Mouse (Mus musculus) stomach, embryonic 16.5 days (tissue): ENCODE results near the gene Sgms2. TPM values are rescaled to one million over a fixed set of nuclear protein-coding genes. Genes with fewer than 3 reads are reported as not detected.

Source experiments
- ATAC-seq: fragments of 200-750 bp; cut with Nextera tagmentation; 2 replicates; pipeline ENCODE4 v1.8.0; 2017; ENCODE audit warnings: moderate number of reproducible peaks, moderate TSS enrichment; ENCODE audit not compliant: insufficient read depth, low FRiP score
- H3K27ac ChIP-seq: fragments of 300-500 bp; sonication (generic); 2 replicates; pipeline ENCODE4 v1.5.1; 2014; ENCODE audit warnings: low read length
- H3K27me3 ChIP-seq: fragments of 300-500 bp; sonication (generic); 2 replicates; pipeline ENCODE4 v1.6.1; 2014; ENCODE audit warnings: low read length, control low read depth, mixed read lengths; ENCODE audit not compliant: control insufficient read depth, insufficient read depth
- H3K36me3 ChIP-seq: fragments of 300-500 bp; sonication (generic); 2 replicates; pipeline ENCODE4 v1.6.1; 2014; ENCODE audit warnings: low read length; ENCODE audit not compliant: control insufficient read depth, insufficient read depth
- H3K4me1 ChIP-seq: fragments of 300-500 bp; sonication (generic); 2 replicates; pipeline ENCODE4 v1.6.1; 2014; ENCODE audit warnings: low read length, control low read depth, mixed read lengths; ENCODE audit not compliant: control insufficient read depth, insufficient read depth
- H3K4me2 ChIP-seq: fragments of 300-500 bp; sonication (generic); 2 replicates; pipeline ENCODE4 v1.6.1; 2014; ENCODE audit warnings: low read depth, low read length, mixed read lengths
- H3K4me3 ChIP-seq: fragments of 300-500 bp; sonication (generic); replicated peaks from 2 replicates; pipeline ENCODE4 v1.5.1; 2014; ENCODE audit warnings: mild to moderate bottlenecking, low read length
- H3K9ac ChIP-seq: fragments of 300-500 bp; sonication (generic); 2 replicates; pipeline ENCODE4 v1.6.1; 2014; ENCODE audit warnings: low read length
- H3K9me3 ChIP-seq: fragments of 300-500 bp; sonication (generic); replicated peaks from 2 replicates; pipeline ENCODE4 v1.6.1; 2016; ENCODE audit warnings: low read length, control low read depth; ENCODE audit not compliant: control insufficient read depth
- WGBS: fragments of 180-500 bp; shearing (Covaris S2); extraction: QIAGEN DNeasy Blood & Tissue Kit; methylation state at CpG from one replicate; pipeline ENCODE4 v1.1.7; 2014; 5-methylcytosine and 5-hydroxymethylcytosine counted together
- polyA plus RNA-seq: library from polyadenylated mRNA; unstranded; fragments of >200 nt; fragmentation: Nextera tagmentation; extraction: Ambion mirVana; gene quantifications from 2 replicates; pipeline ENCODE4 v1.2.1, GENCODE M21; 2015

Gene Sgms2
- polyA plus RNA-seq, 1 experiment from 2014 or later: 12.1 TPM

GRCm38 (mm10) chr3:131271559-131272373, 219.4 kb downstream of the Sgms2 start, which contains the start of gene Hadh:
TSS of gene Hadh (minus strand) at chr3:131272101.
- peak; percentile 94 for ATAC-seq
- Histone ChIP-seq H3K27ac (peak within 1 kb of the TSS; percentile 90), H3K9me3 (no peaks in the 10 kb centered on the region), H3K4me3 (peak within 1 kb of the TSS; percentile 84), H3K9ac (peak within 1 kb of the TSS; percentile 89), H3K4me1 (peaks cover 20% of the 10 kb centered on the region), H3K36me3 (0 out of 2 replicates have a peak, but pooled peaks cover 5% of the 10 kb centered on the region), H3K4me2 (peak within 1 kb of the TSS; percentile 60), H3K27me3 (no peaks in the 10 kb centered on the region)
- WGBS: under 1% methylated on average over 53 of the region's 54 CpGs

- H3K9ac ChIP-seq: peak overlapping the region; percentile 89
- H3K27me3 ChIP-seq: no peaks in the 10 kb centered on the region
- no peaks in the 10 kb centered on the region for H3K9me3 ChIP-seq
- H3K4me3 ChIP-seq: peak overlapping the region; percentile 84
- peak; percentile 34; the same call in 1 of the 2 replicates for ATAC-seq
- peak overlapping the region; percentile 60 for H3K4me2 ChIP-seq
- peak overlapping the region; percentile 90 for H3K27ac ChIP-seq
- 0 out of 2 replicates have a peak, but pooled peaks cover 6% of the 10 kb centered on the region for H3K36me3 ChIP-seq
- H3K4me1 ChIP-seq: peaks cover 23% of the 10 kb centered on the region
- WGBS: 8% methylated on average over 8 of the region's 8 CpGs
Observed at GRCm38 (mm10) chr3:131271157-131271556, 220.1 kb downstream of the Sgms2 start.

- Histone ChIP-seq H3K36me3 (0 out of 2 replicates have a peak, but pooled peaks cover 6% of the 10 kb centered on the region), H3K4me3 (peak overlapping the region; percentile 84), H3K27me3 (no peaks in the 10 kb centered on the region), H3K9me3 (no peaks in the 10 kb centered on the region), H3K27ac (no peak overlapping the region), H3K9ac (no peak overlapping the region), H3K4me1 (peaks cover 23% of the 10 kb centered on the region), H3K4me2 (peak overlapping the region; percentile 60)
- no peak for ATAC-seq
- 56% methylated on average over 6 of the region's 6 CpGs for WGBS
Observed at GRCm38 (mm10) chr3:131270381-131270780, 220.8 kb downstream of the Sgms2 start.

Other genes with a start within 250 kb of the Sgms2 start
- gene Hadh, start 219.3 kb downstream of the Sgms2 start, polyA plus RNA-seq: 134 and 155 TPM in 2 replicates
- 2.0 TPM in 2 replicates for gene Cyp2u1, start 188.2 kb downstream of the Sgms2 start, polyA plus RNA-seq
- 103 and 109 TPM in 2 replicates for gene Papss1, start 73.4 kb upstream of the Sgms2 start, polyA plus RNA-seq